8 mouse cellular contexts compared by ENCODE assay signal in genomic region chr19:28883126-28883525, GRCm38 (mm10). TPM values are rescaled to one million over a fixed set of nuclear protein-coding genes. Genes with fewer than 3 reads are reported as not detected.
DNase-seq lines count a peak whose midpoint lies in the region.

No protein-coding gene starts in this region.

- peak; percentile 31 to 52 for DNase-seq in adrenal gland, adult 18-20 months (ENCODE audit: low spot score in 2 of 2)
- DNase-seq in adrenal gland, adult 8-10 months: no peak
- peak; percentile 39 to 45 for DNase-seq in layer of hippocampus, postnatal 10 days (ENCODE audit: low spot score in 2 of 2)
- DNase-seq in layer of hippocampus, postnatal 14 days (ENCODE audit: low spot score in 2 of 2): no peak
- peak; percentile 63 for DNase-seq in NIH3T3 (ENCODE audit: low read depth)
- DNase-seq in embryo, embryonic 11.5 days (ENCODE audit: low read depth, low spot score): peak; percentile 22
- peak; percentile 52 for DNase-seq in lung, postnatal 10 days
- no peak for DNase-seq in Muller cell, postnatal 12 days (ENCODE audit: inconsistent ontology term)

RNA-seq across cellular contexts. Expression of gene Slc1a1, which starts 48.3 kb away (rescaled TPM):
- 1 to 10 TPM; 1.1 to 2.8 TPM for total RNA-seq in adrenal gland, adult 18-20 months (2021)
- 1 to 10 TPM; 1.4 to 2.4 (median 1.9) TPM for total RNA-seq in adrenal gland, adult 8-10 months (2022)
- total RNA-seq in layer of hippocampus, postnatal 10 days (2021): 100 to 1,000 TPM; 103 to 104 TPM
- 100 to 1,000 TPM; 129 to 141 TPM for total RNA-seq in layer of hippocampus, postnatal 14 days (2021)

Comparison
In these comparisons a context has a peak if more than half of its experiments do, and no peak if none do; other contexts are left out.
1. DNase-seq: peak in adrenal gland, adult 18-20 months (2 of 2), layer of hippocampus, postnatal 10 days (2 of 2), NIH3T3 (single experiment), embryo, embryonic 11.5 days (single experiment) and lung, postnatal 10 days (single experiment); none in adrenal gland, adult 8-10 months (single experiment), layer of hippocampus, postnatal 14 days (0 of 2) and Muller cell, postnatal 12 days (single experiment).
2. RNA of gene Slc1a1, which starts 48.3 kb away (total RNA-seq): 129 to 141 TPM in layer of hippocampus, postnatal 14 days and 103 to 104 TPM in layer of hippocampus, postnatal 10 days; 1.1 to 2.8 TPM in adrenal gland, adult 18-20 months and 1.4 to 2.4 TPM in adrenal gland, adult 8-10 months; every median in the first group is over 10 times any median in the second.